Mouse (Mus musculus) ES-E14 (cell line): ENCODE results near the gene Trim63. TPM values are rescaled to one million over a fixed set of nuclear protein-coding genes. Genes with fewer than 3 reads are reported as not detected.

Experiments used
- DNase-seq: peaks from one replicate; pipeline ENCODE4 v3.0.0-alpha.2; 2013; ENCODE audit warnings: low read depth, low spot score
- H3K27ac ChIP-seq: 2 replicates; pipeline ENCODE4 v1.5.1; 2012; ENCODE audit warnings: low read depth, mild to moderate bottlenecking, low read length, moderate library complexity, mixed read lengths; ENCODE audit not compliant: poor library complexity, insufficient read depth, severe bottlenecking
- H3K36me3 ChIP-seq: 2 replicates; pipeline ENCODE4 v1.6.1; 2012; ENCODE audit warnings: mild to moderate bottlenecking, low read length, moderate library complexity, mixed read lengths; ENCODE audit not compliant: control insufficient read depth, poor library complexity, insufficient read depth, severe bottlenecking
- H3K4me1 ChIP-seq, 2 experiments: fragments of 150-350 bp in 1 of 2; sonication (generic) in 1 of 2; 2 replicates each; pipeline ENCODE4 v1.6.1; 2012; ENCODE audit warnings: low read length in 2 of 2, mild to moderate bottlenecking in 1 of 2, mixed read lengths in 1 of 2; ENCODE audit not compliant: control insufficient read depth in 2 of 2, insufficient read depth in 2 of 2, poor library complexity in 1 of 2
- H3K4me3 ChIP-seq, 2 experiments: fragments of 150-350 bp in 1 of 2; sonication (generic) in 1 of 2; 2 replicates each; pipeline ENCODE4 v1.5.1; 2012; ENCODE audit warnings: low read length in 2 of 2, low read depth in 1 of 2, mild to moderate bottlenecking in 1 of 2, mixed read lengths in 1 of 2; ENCODE audit not compliant: insufficient read depth in 1 of 2, poor library complexity in 1 of 2, severe bottlenecking in 1 of 2
- H3K9ac ChIP-seq: 2 replicates; pipeline ENCODE4 v1.6.1; 2012; ENCODE audit warnings: low read depth, mild to moderate bottlenecking, low read length, mixed read lengths; ENCODE audit not compliant: poor library complexity, insufficient read depth, severe bottlenecking
- H3K9me3 ChIP-seq: fragments of 150-350 bp; sonication (generic); 2 replicates; pipeline ENCODE4 v1.6.1; 2012; ENCODE audit warnings: low read depth, mild to moderate bottlenecking, low read length; ENCODE audit not compliant: control insufficient read depth, insufficient read depth
- CHD2 ChIP-seq: IDR thresholded peaks from 2 replicates; pipeline ENCODE4 v1.6.1; 2014; ENCODE audit warnings: mild to moderate bottlenecking, low read depth, low read length, inconsistent platforms
- HCFC1 ChIP-seq: IDR thresholded peaks from 2 replicates; pipeline ENCODE4 v1.6.1; 2012; ENCODE audit warnings: low read length, inconsistent platforms, borderline replicate concordance; ENCODE audit not compliant: insufficient read depth
- MAFK ChIP-seq: IDR thresholded peaks from 2 replicates; pipeline ENCODE4 v1.6.1; 2014; ENCODE audit warnings: mild to moderate bottlenecking, low read depth, low read length, inconsistent platforms; ENCODE audit not compliant: insufficient read depth
- ZC3H11A ChIP-seq: IDR thresholded peaks from 2 replicates; pipeline ENCODE4 v1.6.1; 2012; ENCODE audit warnings: low read depth, mild to moderate bottlenecking, inconsistent platforms, low read length, borderline replicate concordance
- ZNF384 ChIP-seq: IDR thresholded peaks from 2 replicates; pipeline ENCODE4 v1.6.1; 2012; ENCODE audit warnings: low read depth, low read length, inconsistent platforms
- in situ Hi-C, 2 experiments: fragments of 600-800 bp; cut with MboI; formaldehyde crosslinking; loops; one replicate each; pipeline ENCODE4 v1.15.1; 2025; ENCODE audit warnings: low sequenced_read_pairs in 2 of 2, inconsistent platforms in 1 of 2; ENCODE audit not compliant: unreplicated experiment in 2 of 2
- total RNA-seq: library from RNA; depleted of rRNA; stranded (reverse); fragments of 300-350 nt; gene quantifications from 2 replicates; pipeline ENCODE4 v1.2.3, GENCODE M21; 2012

The Trim63 gene
- total RNA-seq, 1 experiment = 3.5 TPM

DNA sequence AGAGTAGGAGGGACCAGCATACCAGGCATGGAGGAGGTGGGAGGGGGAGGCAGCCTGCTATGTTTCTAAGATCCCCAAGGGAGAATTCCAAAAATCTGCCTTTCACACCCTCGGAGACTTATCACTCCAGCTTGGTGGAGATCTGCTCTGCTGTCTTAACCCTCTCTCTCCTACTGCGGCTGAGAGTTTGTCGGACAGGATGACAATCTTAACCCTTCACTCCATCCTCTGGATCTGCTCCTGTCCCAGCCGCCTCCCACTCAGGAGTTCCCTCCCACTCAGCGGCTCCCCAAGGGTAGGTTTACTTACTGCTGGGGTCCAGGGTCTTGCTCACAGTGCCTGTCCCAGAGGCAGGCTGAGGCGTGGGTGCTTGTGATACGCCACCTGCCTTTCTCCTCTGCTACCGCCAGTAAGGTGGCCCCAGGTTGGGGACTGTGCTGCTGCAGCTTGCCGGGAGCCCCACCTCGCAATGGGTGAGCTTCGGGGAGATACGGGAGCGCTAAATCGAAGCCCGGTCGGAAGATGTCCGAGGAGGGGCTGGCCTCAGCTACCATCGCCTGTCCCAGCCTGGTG is 55.8 kb downstream of the Trim63 start:
- no peak for DNase-seq
- Histone ChIP-seq H3K4me3 (peak overlapping the region; percentile 74 to 83), H3K36me3 (no peaks in the 10 kb centered on the region), H3K27ac (no peak overlapping the region), H3K9me3 (no peaks in the 10 kb centered on the region), H3K4me1 (peaks cover 2 to 12% of the 10 kb centered on the region in 2 experiments; a peak in 2 of 4 replicates), H3K9ac (peak overlapping the region; percentile 25; the same call in 1 of the 2 replicates)
- TF ChIP-seq ZC3H11A (no peak), MAFK (no peak), CHD2 (no peak), HCFC1 (no peak), ZNF384 (no peak)
- in situ Hi-C loops = no loop called here

DNA sequence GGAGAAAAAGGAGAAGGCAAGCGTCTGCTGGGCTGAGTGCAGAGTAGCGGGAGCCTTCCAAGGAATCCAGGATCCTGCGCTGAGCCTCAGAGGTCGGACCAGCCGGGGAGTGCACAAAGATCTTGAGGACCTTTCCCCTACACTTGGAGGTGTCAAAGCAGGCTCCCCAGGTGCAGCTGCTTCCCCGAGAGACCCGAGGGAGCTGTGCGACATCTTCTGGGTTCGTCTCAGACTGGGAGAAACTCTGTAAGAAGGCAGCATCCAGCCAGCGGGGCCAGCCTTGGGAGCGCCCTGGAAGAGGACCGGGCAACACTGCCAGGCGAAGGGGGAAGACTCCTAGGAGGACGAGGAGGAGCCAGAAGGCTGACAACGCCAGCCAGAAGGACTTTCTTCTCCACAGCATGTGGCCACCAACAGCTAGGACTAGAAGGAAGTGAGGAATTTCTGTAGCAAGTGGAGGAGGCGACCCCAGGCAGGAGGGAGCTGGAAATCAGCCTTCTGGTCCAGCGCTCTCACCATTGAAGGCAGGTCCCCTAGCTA is 56.5 kb downstream of the Trim63 start:
- DNase-seq = no peak
- Histone ChIP-seq H3K27ac (no peak overlapping the region), H3K4me1 (peaks cover 2 to 18% of the 10 kb centered on the region in 2 experiments; a peak in 2 of 4 replicates), H3K4me3 (peak overlapping the region; percentile 74 to 83), H3K9me3 (no peaks in the 10 kb centered on the region), H3K36me3 (no peaks in the 10 kb centered on the region), H3K9ac (peak overlapping the region; percentile 25)
- in situ Hi-C loops = no loop called here
- TF ChIP-seq CHD2 (no peak), HCFC1 (no peak), ZNF384 (no peak), MAFK (no peak), ZC3H11A (no peak)

DNA sequence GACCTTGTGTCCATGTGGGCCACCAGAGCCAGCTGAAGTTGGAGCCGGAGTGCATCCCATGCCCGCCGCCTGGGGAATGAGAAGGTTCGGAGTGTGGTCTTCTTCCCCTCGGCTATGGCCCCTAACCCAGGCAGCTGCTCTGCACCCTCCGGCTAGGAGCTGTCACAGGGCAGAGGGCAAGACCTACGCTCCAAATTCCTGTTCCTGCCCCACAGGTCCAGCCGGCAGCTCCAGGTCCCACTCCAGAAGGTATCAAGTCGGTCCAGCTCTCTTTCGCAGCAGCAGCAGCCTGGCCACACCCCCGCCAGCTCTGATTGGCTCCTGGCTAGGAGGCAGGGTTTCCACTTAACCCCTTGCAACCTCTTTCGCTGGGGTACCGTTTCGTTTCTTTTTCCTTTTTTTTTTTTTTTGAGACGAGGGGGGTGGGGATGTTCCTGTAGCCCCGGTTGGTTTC is 57.4 kb downstream of the Trim63 start:
- peaks cover 2 to 19% of the 10 kb centered on the region in 2 experiments; a peak in 2 of 4 replicates for H3K4me1 ChIP-seq
- peak overlapping the region; percentile 48; the same call in 1 of the 2 replicates for H3K9ac ChIP-seq
- TF ChIP-seq MAFK = no peak
- TF ChIP-seq ZC3H11A = no peak
- TF ChIP-seq ZNF384 = peak; percentile 91
- no peak for TF ChIP-seq HCFC1
- no peak for TF ChIP-seq CHD2
- H3K36me3 ChIP-seq = no peaks in the 10 kb centered on the region
- in situ Hi-C loops = no loop called here
- DNase-seq = no peak
- H3K4me3 ChIP-seq = peak overlapping the region; percentile 74 to 83
- H3K9me3 ChIP-seq = no peaks in the 10 kb centered on the region
- H3K27ac ChIP-seq = no peak overlapping the region

DNA sequence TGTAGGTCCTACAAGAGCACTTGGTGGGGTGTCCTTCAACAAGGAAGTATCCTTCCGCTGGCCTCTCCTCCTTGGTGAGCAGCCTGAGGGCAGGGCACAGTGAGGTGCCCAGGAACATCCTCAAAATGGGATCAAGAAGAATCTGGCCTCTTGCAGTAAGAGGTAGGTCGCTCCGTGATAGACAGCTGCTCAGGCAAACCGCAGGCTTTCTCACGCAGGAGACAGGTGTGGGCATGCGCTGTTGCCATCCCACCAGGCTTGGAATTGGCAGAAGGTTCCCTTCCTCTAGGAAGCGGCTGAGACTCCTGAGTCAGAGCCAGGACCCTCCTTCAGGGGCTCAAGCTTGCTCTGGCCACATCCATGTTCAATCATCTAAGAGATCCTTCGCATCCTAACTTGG is 58.4 kb downstream of the Trim63 start:
- peaks cover 2 to 19% of the 10 kb centered on the region in 2 experiments; a peak in 3 of 4 replicates for H3K4me1 ChIP-seq
- in situ Hi-C loops = no loop called here
- no peak for DNase-seq
- TF ChIP-seq ZC3H11A = no peak
- no peak for TF ChIP-seq MAFK
- H3K27ac ChIP-seq = no peak overlapping the region
- H3K36me3 ChIP-seq = no peaks in the 10 kb centered on the region
- no peak overlapping the region for H3K4me3 ChIP-seq
- H3K9me3 ChIP-seq = no peaks in the 10 kb centered on the region
- H3K9ac ChIP-seq = no peak overlapping the region

DNA sequence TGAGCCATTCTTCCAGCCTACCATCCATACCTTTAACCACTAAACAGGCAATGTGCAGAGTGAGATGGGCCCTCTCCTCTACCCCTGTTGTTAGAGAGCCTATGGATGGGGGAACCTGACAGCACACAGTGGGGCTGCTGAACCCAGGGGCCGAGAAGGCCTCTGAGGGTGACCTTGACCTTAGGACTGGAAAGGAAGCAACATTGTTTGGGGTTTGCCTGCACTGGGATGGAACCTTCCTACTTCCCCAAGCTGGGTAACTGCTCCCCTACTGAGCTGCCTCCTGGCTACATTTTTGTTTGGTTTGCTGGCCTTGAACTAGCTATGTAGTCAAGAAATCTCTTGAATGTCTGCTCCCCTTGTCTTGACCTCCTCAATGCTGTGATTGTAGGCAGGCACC is 59.4 kb downstream of the Trim63 start:
- in situ Hi-C loops = no loop called here
- Histone ChIP-seq H3K27ac (peak overlapping the region; percentile 45; the same call in 1 of the 2 replicates), H3K9me3 (no peaks in the 10 kb centered on the region), H3K36me3 (no peaks in the 10 kb centered on the region), H3K4me3 (no peak overlapping the region), H3K4me1 (peaks cover 2 to 28% of the 10 kb centered on the region in 2 experiments; a peak in 3 of 4 replicates), H3K9ac (no peak overlapping the region)
- TF ChIP-seq HCFC1 (no peak), ZC3H11A (no peak), CHD2 (no peak), ZNF384 (no peak), MAFK (no peak)
- no peak for DNase-seq
